Mouse (Mus musculus) hematopoietic stem cell, adult 5-6 weeks (primary cell): ENCODE results near the gene Abhd14b. TPM values are rescaled to one million over a fixed set of nuclear protein-coding genes. Genes with fewer than 3 reads are reported as not detected.
A peak's percentile ranks its signal among the peaks of the same experiment; 100 is the strongest.

ENCODE experiments used
- ATAC-seq, 2 experiments: fragments of 125-278 bp in 1 of 2; replicated peaks in 1 of 2; 2 replicates each; pipeline ENCODE4 v1.8.0; 2016 to 2017; ENCODE audit warnings: inconsistent platforms in 2 of 2, mild to moderate bottlenecking in 2 of 2, moderate number of reproducible peaks in 2 of 2, low read depth in 1 of 2, moderate TSS enrichment in 1 of 2; ENCODE audit not compliant: low FRiP score in 2 of 2, poor library complexity in 2 of 2, severe bottlenecking in 2 of 2, insufficient read depth in 1 of 2, low TSS enrichment in 1 of 2
- total RNA-seq: library from RNA; stranded (forward); fragments of 172-1452, 232-1000 nt; gene quantifications from 2 replicates; pipeline ENCODE4 v1.2.3, GENCODE M21; 2017

The Abhd14b gene
- 19.0 and 20.3 TPM in 2 replicates for total RNA-seq

DNA sequence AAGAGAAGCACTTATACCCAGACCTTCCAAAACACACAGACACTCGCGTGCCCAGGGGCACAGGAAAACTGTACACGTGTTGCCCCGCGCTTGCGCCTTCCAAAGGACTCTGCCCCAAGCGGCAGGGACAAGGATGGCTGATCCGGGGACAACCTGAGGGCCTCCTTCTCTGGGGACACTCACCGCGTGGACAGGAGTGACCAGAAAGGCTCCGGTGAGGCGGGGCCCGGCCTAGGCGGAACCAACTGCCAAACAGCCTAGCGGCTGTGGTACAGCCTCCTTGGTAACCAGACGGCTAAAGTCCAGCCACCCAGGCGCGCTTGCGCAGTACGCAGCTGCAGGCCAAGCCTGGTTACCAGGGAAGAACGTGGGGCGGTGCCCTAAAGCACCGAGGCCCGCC is at the start of gene Abhd14b, which contains the start of gene Abhd14a:
TSS of gene Abhd14b (plus strand) at position 112 of the 400 bp plus-strand sequence.
TSS of gene Abhd14a (minus strand) at position 331 of the 400 bp plus-strand sequence.
- peak; percentile 61 to 80 for ATAC-seq

DNA sequence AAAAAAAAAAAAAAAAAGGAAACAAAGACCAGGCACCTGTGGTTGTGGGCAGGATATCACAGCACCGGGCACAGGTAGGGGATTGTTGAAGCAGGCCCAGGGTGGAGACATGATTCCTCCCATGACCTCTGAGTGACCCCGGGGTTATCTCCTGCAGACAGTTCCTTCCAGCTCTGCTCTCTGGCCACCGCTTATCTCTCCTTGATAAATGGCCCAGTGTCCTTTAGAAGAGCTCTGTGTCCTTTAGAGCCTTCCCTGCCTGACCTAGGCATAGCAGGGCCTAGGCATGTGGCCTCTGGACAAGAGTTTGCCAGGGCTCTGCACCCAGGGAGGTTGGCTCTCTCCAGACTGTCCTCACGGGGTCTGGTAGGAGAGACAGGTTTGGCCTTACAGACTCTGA is 49.5 kb upstream of the Abhd14b start:
- ATAC-seq: no peak

DNA sequence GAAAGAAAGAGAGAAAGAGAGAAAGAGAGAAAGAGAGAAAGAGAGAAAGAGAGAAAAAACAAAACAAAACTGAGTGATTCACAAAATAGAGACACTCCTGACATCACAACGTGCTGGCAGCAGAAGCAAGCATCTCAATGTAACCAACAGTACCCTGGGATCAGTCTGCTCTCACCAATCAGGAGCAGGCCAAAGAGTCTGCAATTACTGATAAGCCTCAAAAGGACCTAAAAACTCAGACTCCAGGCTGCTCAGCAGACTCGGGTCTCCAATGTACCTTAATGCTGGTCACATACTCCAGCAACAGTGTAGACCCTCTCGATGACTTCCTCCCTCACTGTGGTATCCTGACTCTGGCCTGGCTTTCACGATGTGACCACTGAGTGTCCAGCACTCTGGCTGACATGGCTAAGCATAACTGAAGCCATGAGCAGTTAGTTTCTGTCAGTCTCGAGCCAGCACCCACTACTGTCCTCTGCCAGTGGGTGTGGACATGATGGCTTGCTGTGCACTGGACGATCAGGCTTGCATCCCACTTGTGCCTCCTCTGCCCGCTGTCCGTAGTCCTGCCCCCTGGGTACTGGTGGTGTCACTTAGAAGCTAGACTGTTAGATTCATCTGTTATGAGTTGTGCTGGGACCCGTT is 48.5 kb upstream of the Abhd14b start:
- ATAC-seq: peak in 1 of 2 experiments; percentile 32; a peak in 1 of 4 replicates

DNA sequence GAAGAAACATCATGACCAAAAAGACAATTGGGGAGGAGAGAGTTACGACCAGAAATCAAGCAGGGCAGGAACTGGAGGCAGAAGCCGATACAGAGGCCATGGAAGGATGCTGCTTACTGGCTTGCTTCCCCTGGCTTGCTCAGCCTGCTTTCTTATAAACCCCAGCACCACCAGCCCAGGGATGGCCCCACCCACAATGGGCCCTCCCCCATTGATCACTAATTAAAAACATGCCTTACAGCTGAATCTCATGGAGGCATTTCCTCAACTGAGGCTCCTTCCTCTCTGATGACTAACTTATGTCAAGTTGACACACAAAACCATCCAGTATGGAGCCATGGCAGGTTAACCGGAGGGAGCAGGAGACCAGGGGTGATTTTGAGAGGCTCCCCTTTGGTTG is 47.5 kb upstream of the Abhd14b start:
- ATAC-seq: no peak

DNA sequence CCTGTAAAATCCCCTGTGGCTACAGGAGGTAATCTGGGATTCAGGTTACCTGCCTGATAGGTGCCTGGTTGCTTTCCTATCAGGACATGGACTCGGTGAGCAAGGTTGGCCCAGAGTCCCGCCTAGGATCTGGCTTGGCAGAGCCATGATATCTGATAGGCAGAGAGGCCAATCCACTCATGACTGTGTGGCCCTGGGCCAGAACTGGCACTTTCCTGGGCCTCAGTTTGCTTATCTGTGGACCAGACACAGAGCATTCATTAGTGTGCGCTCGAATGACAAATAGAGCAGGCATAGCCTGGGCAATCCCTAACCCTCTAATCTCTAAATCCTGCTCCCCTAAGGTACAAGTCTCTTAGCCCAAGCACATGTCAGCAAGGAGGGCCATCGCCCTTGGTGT is 45.1 kb upstream of the Abhd14b start:
- ATAC-seq: no peak

DNA sequence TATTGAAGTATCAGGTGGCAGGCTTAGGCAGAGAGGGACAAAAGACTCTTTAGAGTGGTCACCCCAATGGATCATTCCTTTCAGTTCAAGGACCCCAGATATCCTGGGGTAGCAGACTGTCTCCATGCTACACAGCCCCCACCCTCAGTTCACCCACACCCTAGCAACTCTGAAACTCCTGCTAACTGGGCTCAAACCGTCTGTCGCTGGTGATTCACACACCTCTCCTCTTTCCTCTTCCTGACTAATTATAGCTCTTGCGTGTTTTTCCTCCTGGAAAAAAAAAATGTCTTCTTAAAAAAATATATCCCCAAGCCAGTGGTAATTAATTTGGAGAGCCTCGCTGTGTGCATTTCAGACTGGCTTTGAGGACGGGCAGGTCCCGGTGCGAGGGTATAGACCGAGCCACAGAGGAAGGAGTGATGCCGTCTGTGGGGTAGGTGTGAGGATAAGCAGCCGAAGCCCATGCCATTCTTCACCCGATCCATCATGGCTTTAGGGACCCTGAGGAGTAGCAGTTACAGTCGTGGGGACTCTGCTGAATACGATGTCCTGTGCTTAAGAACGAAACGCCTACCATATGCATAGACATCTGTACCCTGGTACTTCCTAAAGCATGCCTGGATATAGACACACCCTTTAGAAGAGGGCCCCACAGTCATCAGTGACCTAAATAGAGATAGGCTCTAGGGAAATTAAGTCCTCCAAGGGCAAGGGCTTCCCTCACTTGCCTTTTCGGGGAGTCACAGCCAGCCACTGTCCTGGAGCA is 44.5 kb upstream of the Abhd14b start:
- no peak for ATAC-seq

DNA sequence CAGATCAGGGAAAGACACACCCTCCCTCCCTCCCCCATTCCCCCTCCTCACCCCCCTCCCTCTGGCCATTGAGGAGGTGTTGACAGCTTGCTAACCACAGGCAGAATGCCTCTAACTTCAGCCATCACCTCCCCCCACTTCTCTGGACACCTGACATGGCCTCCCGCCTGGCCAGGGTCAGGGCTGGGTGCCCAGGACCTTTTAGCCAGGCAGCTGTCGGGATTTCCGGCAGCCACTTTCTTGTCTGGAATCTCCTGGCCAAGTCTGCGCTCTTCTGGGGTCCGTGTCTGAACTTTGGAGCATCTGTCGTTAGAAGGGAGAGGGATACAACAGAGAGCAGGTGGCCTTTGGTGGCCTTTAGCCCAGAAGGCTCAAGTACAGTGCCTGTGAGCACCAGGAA is 42.0 kb upstream of the Abhd14b start:
- no peak; a peak in 1 of 4 replicates for ATAC-seq

DNA sequence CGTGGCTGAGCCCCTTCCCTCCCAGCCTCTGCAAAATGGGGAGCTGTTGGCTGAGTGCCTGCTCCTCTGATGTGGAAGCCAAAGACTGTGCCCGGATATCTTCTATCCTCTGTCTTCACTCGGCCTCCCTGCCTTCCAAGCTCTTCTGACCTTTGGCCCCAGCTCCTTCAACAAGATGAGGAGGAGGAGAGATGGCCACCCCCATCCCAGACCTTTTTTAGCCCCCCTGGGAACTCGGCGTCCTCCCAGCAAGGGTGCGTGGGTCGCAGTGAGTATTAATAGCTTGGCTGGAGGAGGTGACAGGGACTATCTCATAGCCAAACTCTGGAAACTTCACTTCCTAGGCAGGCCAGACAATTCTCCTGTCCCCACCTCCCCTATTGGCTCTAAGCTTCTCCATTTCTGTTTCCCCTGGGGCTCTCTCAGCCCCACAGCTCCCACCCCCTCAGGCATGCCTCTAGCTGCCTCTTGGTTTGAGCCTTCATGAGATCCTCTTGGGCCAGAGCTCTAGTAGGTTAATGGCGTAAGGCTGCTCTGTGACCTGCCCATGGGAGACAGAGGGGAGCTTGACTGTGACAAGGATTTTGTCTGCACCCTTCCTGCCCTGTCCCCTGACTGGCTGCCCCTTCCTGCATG is 40.7 kb upstream of the Abhd14b start:
- no peak for ATAC-seq

DNA sequence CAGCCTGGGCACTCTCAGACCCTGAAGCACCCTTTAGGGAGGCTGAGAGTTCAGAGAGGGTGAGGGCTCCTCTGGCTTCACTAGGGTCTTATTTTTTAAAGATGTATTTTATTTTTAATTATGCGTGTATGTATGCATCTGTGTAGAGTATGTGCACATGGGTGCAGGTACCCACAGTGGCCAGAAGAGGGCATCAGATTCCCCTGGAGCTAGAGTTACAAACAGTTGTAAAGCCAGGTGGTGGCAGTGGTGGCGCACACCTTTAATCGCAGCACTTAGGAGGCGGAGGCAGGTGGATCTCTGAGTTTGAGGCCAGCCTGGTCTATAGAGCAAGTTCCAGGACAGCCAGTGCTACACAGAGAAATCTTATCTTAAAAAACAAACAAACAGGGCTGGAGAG is 38.2 kb upstream of the Abhd14b start:
- no peak for ATAC-seq

DNA sequence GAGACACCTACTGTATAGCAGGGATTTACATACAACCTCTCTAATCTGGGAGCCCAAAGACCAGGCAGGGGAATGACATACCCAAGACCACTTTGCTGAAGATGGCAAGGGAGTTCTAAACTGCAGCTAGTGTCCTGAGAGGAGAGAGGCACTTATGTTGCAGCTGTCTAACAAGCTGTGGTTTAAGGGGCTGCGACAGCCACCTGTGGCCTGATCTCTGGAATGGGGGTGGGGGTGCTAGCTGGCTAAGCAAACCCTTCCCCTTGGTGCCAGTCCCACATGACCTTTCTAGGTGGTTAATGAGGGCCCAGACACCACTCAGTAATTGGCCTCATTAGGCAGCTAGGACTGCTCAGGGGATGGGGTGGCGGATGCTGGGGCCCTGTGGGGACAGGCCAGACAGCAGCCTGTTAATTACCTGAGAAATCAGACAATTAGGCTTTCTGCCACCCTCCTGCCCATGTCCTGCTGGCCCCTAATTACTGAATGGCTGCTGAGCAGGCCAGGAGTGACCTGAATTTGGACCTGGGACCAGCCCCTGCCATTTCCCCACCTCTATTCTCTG is 37.1 kb upstream of the Abhd14b start:
- no peak for ATAC-seq

DNA sequence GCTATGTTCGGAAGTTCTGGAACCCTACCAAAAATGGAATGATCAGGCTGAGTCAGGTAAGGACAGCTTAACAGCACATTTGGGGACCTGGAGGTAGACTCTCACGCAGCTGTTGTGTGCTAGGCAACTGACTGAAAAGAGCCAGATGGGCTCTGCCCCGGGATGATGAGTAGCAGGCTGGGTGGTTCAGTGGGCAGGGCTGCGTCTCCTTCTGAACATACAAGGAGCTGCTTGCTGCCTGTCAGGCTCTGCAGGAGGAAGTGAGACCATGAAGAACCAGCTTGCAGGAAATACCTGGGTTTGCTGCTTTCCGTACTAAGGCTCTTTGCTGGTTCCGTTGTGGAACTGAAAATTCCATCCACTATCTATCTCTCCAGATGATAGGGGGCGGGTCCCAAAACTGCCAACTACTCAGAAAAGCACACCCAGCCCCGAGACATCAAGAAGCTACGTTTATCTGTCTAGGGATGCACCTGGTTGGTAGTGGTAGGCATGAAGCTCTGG is 36.1 kb upstream of the Abhd14b start:
- peak; percentile 70 to 76 for ATAC-seq

DNA sequence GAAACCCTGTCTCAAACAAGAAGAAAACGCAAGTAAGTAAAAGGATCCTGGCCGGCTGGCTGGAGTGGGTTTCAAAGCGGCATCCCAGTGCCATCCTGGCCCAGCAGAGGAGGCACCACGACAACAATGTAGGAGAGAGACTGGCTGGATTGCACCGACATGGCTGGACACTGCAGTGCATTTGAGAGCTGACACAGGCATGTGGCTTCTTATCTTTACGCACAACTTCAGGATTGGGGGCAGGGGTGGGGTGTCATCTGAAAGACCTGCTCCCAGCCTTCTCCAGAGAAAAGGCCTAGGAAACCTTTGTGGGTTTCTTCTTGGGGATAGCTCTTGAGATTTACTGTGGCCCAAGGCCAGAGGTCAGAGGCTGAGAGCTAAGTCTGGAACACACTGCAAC is 35.5 kb upstream of the Abhd14b start:
- ATAC-seq: 0 out of 4 replicates have a peak, but pooled peaks of 1 of the 2 experiments have one; percentile 2

DNA sequence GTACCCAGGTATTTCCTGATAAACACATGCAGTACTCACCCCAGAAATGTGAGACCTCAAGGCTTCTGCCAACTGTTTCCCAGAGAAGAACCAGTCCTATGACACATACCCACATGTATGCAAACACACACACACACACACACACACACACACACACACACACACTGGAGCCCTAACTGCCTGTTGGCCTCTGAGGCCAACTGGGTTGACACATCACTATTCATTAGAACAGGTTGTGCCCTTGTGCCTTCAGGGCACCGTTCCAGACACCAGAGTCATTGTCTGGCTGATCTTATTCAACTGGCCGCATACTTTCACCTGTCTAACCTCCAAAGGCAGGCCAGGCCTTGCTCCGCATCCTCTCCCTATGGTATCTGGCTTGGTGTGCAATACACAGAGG is 35.0 kb upstream of the Abhd14b start:
- ATAC-seq: no peak

DNA sequence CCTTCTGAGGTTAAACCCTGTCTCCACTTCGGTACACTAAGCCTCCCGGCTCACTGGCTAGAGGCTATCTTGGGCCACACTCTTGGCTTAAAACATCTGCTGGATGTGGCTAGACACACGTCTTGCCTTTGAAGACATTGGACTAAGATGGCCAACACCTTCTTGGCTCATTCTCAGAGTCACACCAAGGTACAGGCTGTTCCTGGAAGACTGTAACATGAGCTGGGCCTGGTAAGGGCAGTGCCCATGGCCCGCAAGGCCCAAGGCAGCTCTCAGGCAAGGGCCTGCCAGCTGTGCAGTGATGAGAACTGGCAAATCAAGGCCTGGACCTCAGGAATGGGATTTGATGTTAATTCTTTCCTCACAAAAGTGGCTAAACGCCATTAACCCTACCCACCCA is 33.7 kb upstream of the Abhd14b start:
- no peak for ATAC-seq

DNA sequence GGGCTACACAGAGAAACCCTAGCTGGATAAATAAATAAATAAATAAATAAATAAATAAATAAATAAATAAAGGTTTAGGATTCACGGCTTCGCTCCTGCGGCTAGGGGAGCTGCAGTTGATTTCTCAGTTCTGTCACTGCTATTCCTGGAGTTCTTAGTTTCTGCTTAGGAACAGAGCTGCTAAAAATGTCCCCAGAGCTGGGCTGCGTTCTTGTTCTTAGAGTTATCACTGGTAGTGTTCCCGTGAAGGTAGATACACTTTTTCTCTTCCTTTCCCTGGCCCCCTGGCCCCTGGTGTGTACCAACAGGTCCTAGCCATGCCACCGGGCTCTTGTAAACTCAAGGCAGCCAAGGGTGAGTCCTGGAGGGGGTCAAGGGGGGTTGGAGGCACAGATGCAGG is 30.4 kb upstream of the Abhd14b start:
- ATAC-seq: no peak

DNA sequence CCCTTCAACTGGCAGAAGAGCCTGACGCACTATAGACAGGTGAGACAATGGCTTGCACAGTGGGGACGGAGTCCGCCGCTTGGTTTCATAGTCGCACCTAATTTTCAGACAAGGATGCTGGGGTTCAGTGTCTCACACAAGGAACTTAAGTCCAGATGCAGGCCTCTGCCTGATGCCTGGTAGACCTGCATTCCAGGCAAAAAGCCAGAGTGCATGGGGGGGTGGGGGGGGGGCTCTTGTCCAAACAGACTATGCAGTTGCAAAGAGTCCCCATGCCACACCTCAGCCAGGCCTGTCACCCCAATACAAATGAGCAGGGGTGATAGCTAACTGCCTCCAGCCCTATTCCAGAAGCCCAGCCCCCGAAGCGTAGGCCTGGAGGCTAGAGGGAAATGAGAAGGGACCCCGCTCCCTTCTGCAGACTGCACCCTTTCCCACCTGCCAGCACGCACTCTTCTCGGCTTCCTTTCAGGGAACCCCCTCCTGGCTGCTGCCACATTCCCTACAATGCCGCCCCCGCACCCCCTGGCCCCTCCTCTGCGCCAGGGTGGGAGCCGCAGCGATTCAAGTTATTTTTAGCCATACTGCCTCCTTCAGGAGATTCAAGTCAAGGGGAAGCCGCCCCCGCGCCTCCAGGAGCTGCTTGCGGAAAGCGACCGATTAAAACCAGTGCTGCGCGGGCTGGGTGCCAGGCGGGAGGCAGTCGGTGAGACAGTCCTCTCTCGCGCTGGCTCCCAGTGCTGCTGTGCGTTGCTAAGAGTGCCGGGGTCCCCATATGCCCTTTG is 29.2 kb upstream of the Abhd14b start:
- peak; percentile 38 to 46 for ATAC-seq

DNA sequence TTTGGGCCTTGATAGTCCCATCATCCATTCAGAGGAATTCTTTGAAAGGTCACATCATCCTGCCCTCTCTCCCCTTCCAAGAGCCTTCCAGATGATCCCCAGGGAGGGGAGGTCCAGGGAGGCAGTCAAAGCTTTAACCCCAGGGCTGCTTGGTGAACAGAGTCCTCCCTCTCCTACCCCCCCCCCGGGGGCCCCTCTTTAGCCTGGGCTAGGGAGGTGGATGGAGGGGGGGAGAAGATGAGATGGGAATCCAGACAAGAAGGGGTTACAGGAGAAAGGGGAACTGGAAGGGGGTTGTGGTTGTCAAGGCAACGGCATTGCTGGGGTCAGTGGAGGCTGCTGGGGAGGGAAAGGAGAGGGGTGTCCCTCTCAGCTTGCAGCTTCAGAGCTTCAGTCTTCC is 26.7 kb upstream of the Abhd14b start:
- ATAC-seq: peak; percentile 26 to 29; a peak in 1 of 4 replicates
